Mouse (Mus musculus): ENCODE measurements around the gene Zfp667.
"Not testable (repeated sequence)": the region's sequence is repeated elsewhere in the genome, so short reads cannot be mapped to it uniquely, and the experiment has no call there.

Zfp667 gene

GRCm38 (mm10) chr7:6285842-6286705, at the start of gene Zfp667:
TSS of gene Zfp667 (plus strand) at chr7:6286579.
- DNase-seq (ENCODE audit: low spot score): peak; percentile 98

GRCm38 (mm10) chr7:6239787-6240186, 46.6 kb upstream of the Zfp667 start:
- no peak for DNase-seq (ENCODE audit: low spot score)

GRCm38 (mm10) chr7:6240841-6241425, 45.4 kb upstream of the Zfp667 start:
- peak; percentile 19 for DNase-seq (ENCODE audit: low spot score)

DNA sequence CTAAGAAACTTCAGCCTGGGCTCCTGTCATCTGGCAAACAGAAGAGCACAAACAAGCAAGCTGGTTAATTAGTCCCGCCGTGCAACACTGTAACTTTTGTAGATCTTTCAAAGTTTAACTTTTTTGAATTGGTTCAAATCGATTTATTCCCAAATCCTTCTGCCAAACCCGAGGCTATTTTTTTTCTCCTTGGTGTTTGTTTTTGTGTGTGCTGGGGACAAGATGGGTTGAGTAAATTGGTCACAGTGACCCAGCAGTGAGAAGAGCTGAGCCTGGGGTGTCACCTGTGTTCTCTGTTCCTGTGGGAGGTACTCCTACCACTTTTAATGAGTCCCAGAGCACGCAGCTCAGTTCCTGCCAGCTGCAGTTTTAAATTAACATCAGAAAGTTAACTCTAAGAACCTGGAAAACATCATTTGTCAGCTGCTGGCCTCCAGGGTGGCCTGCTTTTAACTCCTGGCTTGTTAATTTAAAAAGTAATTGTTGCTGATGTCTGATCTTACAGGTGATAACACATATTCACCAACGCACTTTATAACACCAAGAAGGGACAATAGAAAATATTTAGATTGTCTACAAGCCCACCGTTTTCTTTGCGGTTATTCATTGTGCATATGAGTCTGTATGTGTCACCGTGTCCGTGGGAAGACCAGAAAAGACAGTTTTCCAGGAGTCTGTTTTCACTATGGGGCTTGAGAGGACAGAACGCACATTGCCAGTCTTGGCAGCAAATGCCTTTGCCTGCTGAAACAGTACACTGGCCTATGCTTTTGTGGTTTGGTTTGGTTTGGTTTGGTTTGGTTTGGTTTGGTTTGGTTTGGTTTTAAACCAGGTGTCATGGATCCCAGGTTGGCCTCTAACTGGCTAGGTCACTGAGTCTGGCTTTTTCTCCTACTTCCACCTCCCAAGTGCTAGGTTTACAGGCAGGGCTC, 41.8 kb upstream of the Zfp667 start:
- no peak for DNase-seq (ENCODE audit: low spot score)

DNA sequence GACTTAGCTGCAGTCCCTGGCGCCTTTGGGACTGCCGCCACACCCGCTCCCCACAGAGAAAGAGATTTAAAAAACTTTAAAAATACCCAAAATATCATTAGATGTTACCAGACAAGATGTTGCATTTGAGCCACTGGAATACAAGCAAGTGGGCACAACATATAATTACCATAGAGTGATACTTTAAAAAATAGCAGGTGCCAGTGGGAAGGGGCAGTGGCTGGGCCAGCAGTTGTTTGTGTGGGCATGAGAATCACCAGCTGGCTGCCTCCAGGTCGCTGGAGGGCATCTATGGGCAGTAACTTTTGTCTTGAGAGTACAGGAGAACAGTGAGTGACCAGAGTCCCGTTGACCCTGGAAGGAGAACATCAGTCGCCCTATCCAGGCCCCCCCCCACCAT, 34.0 kb upstream of the Zfp667 start, which contains the start of gene Epp13:
Epp13 (plus strand) TSS at position 301 of the 400 bp plus-strand sequence.
- DNase-seq (ENCODE audit: low spot score): no peak

- no peak for DNase-seq (ENCODE audit: low spot score)
Observed at GRCm38 (mm10) chr7:6254451-6254850, 31.9 kb upstream of the Zfp667 start.

- no peak for DNase-seq (ENCODE audit: low spot score)
Observed at GRCm38 (mm10) chr7:6257386-6257785, 29.0 kb upstream of the Zfp667 start.

GRCm38 (mm10) chr7:6258232-6259220, 27.9 kb upstream of the Zfp667 start:
- no peak for DNase-seq (ENCODE audit: low spot score)

DNA sequence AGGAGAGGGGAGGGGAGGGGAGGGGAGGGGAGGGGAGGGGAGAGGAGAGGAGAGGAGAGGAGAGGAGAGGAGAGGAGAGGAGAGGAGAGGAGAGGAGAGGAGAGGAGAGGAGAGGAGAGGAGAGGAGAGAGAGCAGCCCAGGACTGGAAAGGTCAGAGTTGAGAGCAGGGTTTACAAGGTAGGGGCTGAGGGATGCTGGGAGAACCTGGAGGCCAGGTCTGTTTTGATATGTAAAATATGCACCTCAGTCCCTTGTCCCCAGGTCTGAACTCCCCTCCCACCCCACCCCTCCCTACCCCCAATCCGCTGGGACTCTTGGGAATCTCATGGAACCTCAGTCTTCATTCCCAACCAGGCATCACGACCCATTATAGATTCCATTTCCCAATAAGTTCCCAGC, 26.4 kb upstream of the Zfp667 start:
- not testable (repeated sequence) for DNase-seq (ENCODE audit: low spot score)

GRCm38 (mm10) chr7:6262120-6262519, 24.3 kb upstream of the Zfp667 start:
- no peak for DNase-seq (ENCODE audit: low spot score)

DNA sequence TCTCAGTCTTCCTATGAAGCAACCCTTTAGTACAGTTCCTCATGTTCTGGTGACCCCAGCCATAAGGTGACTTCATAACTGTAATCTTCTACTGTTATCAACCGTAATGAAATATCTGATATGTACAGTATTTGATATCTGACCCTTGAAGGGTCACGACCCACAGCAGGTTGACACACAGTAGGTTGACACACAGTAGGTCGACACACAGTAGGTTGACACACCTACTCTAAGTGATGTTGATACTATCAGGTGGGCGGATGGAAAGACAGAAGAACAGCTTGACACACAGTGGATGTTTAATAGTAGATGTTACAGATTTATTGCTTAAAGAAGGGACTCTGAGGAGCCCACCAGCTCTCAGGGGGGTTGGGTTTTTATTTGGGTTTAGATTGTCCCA, 23.4 kb upstream of the Zfp667 start:
- DNase-seq (ENCODE audit: low spot score): no peak

GRCm38 (mm10) chr7:6265695-6266094, 20.7 kb upstream of the Zfp667 start:
- no peak for DNase-seq (ENCODE audit: low spot score)

GRCm38 (mm10) chr7:6277906-6278305, 8.5 kb upstream of the Zfp667 start:
- DNase-seq (ENCODE audit: low spot score): no peak

DNA sequence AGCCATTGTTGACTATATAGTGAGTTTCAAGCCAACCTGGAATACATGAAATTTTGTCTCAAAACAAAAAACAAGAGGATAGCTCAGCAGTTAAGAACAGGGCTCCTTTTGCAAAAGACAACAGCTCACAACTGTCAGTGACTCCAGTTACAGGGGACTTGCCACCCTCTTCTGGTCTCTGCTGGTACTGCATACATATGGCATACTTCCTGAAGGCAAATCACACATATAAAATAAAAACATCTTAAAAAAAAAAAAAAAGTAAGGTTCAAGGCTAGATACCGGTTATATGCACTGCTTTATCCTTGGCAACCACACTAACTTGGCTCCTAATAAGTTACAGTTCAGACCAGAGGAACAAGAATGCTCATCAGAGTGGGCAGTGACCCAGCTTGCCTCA, 3.6 kb upstream of the Zfp667 start:
- DNase-seq (ENCODE audit: low spot score): peak; percentile 85

DNA sequence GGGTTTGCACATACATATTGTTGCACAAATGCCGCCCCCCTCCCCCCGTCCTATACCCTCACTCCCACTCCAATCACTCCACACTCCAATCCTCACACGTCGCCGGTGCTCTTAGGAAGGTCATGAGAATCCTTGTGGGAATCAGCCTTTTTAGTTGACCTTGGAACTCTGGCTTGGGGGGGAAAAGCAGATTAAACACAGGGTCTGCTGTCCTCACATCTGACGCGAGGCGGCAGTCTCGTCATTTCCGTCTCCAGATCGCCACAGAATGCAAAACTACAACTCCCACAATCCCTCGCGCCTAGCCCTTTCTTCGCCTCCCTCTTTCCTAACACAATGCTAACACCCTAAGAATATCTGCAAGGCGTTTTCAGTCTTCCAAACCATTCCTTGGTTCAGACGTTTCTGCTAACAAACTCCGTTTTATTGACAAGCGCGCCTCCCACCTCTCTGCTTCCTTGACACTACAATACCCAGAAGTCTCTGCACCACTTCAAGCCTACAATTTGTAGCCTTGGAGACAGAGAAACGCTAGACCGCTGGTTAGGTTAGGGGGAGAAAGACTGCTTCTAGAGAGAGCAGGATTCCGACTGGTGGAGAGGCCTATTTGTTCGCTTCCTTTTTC, 2.8 kb upstream of the Zfp667 start:
- peak; percentile 86 for DNase-seq (ENCODE audit: low spot score)

DNA sequence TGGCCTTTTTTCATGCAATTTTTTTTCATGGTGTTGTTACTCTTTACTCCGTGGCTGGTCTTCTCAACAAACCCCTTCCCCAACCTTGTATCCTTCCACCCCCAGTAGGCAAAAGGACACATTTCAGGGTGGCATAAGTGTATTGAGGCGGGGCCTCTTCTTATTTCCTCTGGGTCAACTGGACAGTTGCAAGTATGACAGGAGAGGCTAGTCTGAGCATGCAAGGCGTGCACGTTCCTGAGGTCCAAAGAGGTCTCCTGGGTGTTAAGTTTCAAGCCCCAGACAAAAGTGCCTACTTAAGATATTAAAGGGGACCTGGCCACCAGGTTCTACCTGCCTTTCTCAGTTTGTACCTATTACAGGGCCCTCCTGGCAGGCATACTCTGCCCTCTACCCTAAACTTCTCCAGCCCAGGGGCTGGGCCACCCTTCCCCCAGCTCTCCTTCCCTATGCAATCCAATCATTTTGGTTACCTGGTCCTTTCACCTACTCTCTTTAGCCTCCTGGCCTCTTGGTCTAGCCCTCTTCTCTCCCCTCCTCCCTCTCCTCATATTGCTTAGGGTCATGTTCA, 1.9 kb upstream of the Zfp667 start:
- peak; percentile 15 for DNase-seq (ENCODE audit: low spot score)

DNA sequence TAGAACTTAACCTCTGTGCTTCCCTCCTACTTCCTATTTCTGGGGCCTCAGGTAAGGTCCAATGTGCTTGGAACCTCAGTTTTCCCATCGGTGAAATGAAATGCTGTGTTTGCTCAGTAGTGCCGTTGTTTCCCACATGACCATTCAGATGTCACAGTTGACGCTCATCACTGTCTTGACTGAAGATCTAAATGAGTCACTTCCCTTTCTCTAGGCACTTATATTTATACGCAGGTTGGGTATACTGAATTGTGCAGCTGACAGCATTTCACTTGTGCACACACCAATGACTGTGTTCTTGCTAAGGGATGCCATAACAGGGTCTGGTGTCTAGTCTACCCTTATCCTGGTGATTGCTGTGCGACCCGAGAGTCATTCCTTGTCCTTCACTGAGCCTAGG, 1.0 kb upstream of the Zfp667 start:
- peak; percentile 6 for DNase-seq (ENCODE audit: low spot score)

DNA sequence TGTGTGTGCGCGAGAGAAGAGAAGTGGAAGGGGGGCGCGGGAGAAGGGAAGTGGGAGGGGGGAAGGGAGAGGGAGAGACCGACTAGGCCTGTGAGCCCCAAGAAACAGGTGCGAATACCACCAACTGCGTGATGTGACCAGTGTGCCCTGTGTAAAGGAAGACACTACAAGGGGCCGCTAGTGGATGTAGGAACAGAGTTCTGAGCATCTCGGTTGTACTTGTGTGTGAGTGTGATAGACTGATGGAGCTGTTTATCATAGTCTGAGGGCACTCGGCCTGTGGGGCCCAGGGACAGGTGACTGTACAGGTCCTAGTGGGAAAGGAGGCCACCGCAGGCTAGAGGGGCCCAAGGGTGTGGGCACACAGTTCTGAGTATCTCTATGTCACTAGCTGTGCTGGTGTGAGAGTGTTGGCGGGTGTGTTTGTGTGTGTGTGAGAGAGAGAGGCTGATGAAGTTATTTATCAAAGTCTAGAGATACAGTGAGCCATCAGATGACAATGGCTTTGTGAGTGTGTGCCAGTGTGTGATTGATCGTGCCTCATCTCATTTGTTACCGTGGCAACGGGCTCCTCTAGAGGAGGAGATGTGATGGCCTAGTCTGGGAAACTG, 647 bp downstream of the Zfp667 start:
- DNase-seq (ENCODE audit: low spot score): peak; percentile 57

- not testable (repeated sequence) for DNase-seq (ENCODE audit: low spot score)
Observed at GRCm38 (mm10) chr7:6291121-6291520, 4.7 kb downstream of the Zfp667 start.

DNA sequence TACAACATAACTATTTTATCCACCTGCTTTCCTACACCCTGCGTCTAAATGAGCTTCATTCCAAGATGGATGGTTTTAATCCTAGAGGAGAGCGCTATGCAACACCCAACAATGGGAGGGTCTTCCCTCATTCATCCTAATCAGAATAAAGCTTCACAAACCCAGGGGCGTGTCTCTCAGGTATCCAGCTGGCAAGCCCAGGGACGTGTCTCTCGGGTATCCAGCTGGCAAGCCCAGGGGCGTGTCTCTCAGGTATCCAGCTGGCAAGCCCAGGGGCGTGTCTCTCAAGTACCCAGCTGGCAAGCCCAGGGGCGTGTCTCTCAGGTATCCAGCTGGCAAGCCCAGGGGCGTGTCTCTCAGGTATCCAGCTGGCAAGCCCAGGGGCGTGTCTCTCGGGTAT, 14.4 kb downstream of the Zfp667 start:
- not testable (repeated sequence) for DNase-seq (ENCODE audit: low spot score)
